Mouse (Mus musculus): ENCODE measurements at regions not wholly inside any gene's neighbourhood (a gene's known extent, or its start where the extent isn't known, plus 50 kb on each side); places are given as distances from the start of the nearest gene placed in this dataset.

- Histone ChIP-seq H3K4me3 (ENCODE audit: insufficient read depth, low read length) (no peak overlapping the region), H3K27ac (ENCODE audit: insufficient read depth, low read length) (no peak overlapping the region), H3K4me1 (ENCODE audit: control insufficient read depth, insufficient read depth, low read length) (no peaks in the 10 kb centered on the region)
- TF ChIP-seq POLR2A (IDR thresholded peaks at IDR 0.05; ENCODE audit: extremely low read depth, insufficient read depth, low read length) (no peak), CTCF (IDR thresholded peaks at IDR 0.05; ENCODE audit: extremely low read depth, insufficient read depth, low read length) (no peak)
Measured at GRCm38 (mm10) chr6:52105031-52105593, 53.0 kb downstream of the Hoxa1 start.

- H3K4me3 ChIP-seq (ENCODE audit: insufficient read depth, low read length), result no peak overlapping the region
- no peaks in the 10 kb centered on the region for H3K4me1 ChIP-seq (ENCODE audit: control insufficient read depth, insufficient read depth, low read length)
- TF ChIP-seq CTCF (IDR thresholded peaks at IDR 0.05; ENCODE audit: extremely low read depth, insufficient read depth, low read length) (no peak), POLR2A (IDR thresholded peaks at IDR 0.05; ENCODE audit: extremely low read depth, insufficient read depth, low read length) (no peak)
- no peak overlapping the region for H3K27ac ChIP-seq (ENCODE audit: insufficient read depth, low read length)
Measured at GRCm38 (mm10) chr6:52104141-52104540, 54.0 kb downstream of the Hoxa1 start.

GRCm38 (mm10) chr6:52103661-52104060 is 54.5 kb downstream of the Hoxa1 start:
- Histone ChIP-seq H3K4me3 (ENCODE audit: insufficient read depth, low read length) (no peak overlapping the region), H3K4me1 (ENCODE audit: control insufficient read depth, insufficient read depth, low read length) (no peaks in the 10 kb centered on the region), H3K27ac (ENCODE audit: insufficient read depth, low read length) (no peak overlapping the region)
- no peak for TF ChIP-seq CTCF (IDR thresholded peaks at IDR 0.05; ENCODE audit: extremely low read depth, insufficient read depth, low read length)
- no peak for TF ChIP-seq POLR2A (IDR thresholded peaks at IDR 0.05; ENCODE audit: extremely low read depth, insufficient read depth, low read length)

GRCm38 (mm10) chr6:52102699-52103098 is 55.4 kb downstream of the Hoxa1 start:
- TF ChIP-seq CTCF (IDR thresholded peaks at IDR 0.05; ENCODE audit: extremely low read depth, insufficient read depth, low read length) (no peak), POLR2A (IDR thresholded peaks at IDR 0.05; ENCODE audit: extremely low read depth, insufficient read depth, low read length) (no peak)
- no peak overlapping the region for H3K27ac ChIP-seq (ENCODE audit: insufficient read depth, low read length)

GRCm38 (mm10) chr6:52102179-52102578 is 55.9 kb downstream of the Hoxa1 start:
- TF ChIP-seq POLR2A (IDR thresholded peaks at IDR 0.05; ENCODE audit: extremely low read depth, insufficient read depth, low read length), result no peak
- TF ChIP-seq CTCF (IDR thresholded peaks at IDR 0.05; ENCODE audit: extremely low read depth, insufficient read depth, low read length), result no peak
- no peak overlapping the region for H3K4me3 ChIP-seq (ENCODE audit: insufficient read depth, low read length)
- no peak overlapping the region for H3K27ac ChIP-seq (ENCODE audit: insufficient read depth, low read length)
- no peaks in the 10 kb centered on the region for H3K4me1 ChIP-seq (ENCODE audit: control insufficient read depth, insufficient read depth, low read length)

More at GRCm38 (mm10) chr6:52102699-52103098, 55.4 kb downstream of the Hoxa1 start:
- Histone ChIP-seq H3K4me1 (ENCODE audit: control insufficient read depth, insufficient read depth, low read length) (no peaks in the 10 kb centered on the region), H3K4me3 (ENCODE audit: insufficient read depth, low read length) (no peak overlapping the region)

GRCm38 (mm10) chr6:52101209-52101608 is 56.9 kb downstream of the Hoxa1 start:
- H3K4me3 ChIP-seq (ENCODE audit: insufficient read depth, low read length), result no peak overlapping the region
- H3K27ac ChIP-seq (ENCODE audit: insufficient read depth, low read length), result no peak overlapping the region
- H3K4me1 ChIP-seq (ENCODE audit: control insufficient read depth, insufficient read depth, low read length), result no peaks in the 10 kb centered on the region
- TF ChIP-seq POLR2A (IDR thresholded peaks at IDR 0.05; ENCODE audit: extremely low read depth, insufficient read depth, low read length) (no peak), CTCF (IDR thresholded peaks at IDR 0.05; ENCODE audit: extremely low read depth, insufficient read depth, low read length) (no peak)

- no peak overlapping the region for H3K4me3 ChIP-seq (ENCODE audit: insufficient read depth, low read length)
- no peak overlapping the region for H3K27ac ChIP-seq (ENCODE audit: insufficient read depth, low read length)
- TF ChIP-seq CTCF (IDR thresholded peaks at IDR 0.05; ENCODE audit: extremely low read depth, insufficient read depth, low read length) (no peak), POLR2A (IDR thresholded peaks at IDR 0.05; ENCODE audit: extremely low read depth, insufficient read depth, low read length) (no peak)
- H3K4me1 ChIP-seq (ENCODE audit: control insufficient read depth, insufficient read depth, low read length), result no peaks in the 10 kb centered on the region
Measured at GRCm38 (mm10) chr6:52098851-52099250, 59.3 kb downstream of the Hoxa1 start.

- H3K4me3 ChIP-seq (ENCODE audit: insufficient read depth, low read length), result no peak overlapping the region
- TF ChIP-seq POLR2A (IDR thresholded peaks at IDR 0.05; ENCODE audit: extremely low read depth, insufficient read depth, low read length) (no peak), CTCF (IDR thresholded peaks at IDR 0.05; ENCODE audit: extremely low read depth, insufficient read depth, low read length) (no peak)
- H3K4me1 ChIP-seq (ENCODE audit: control insufficient read depth, insufficient read depth, low read length), result no peaks in the 10 kb centered on the region
- H3K27ac ChIP-seq (ENCODE audit: insufficient read depth, low read length), result no peak overlapping the region
Measured at GRCm38 (mm10) chr6:52095575-52095974, 62.5 kb downstream of the Hoxa1 start.

- no peak for TF ChIP-seq POLR2A (IDR thresholded peaks at IDR 0.05; ENCODE audit: extremely low read depth, insufficient read depth, low read length)
- TF ChIP-seq CTCF (IDR thresholded peaks at IDR 0.05; ENCODE audit: extremely low read depth, insufficient read depth, low read length), result no peak
- H3K4me1 ChIP-seq (ENCODE audit: control insufficient read depth, insufficient read depth, low read length), result no peaks in the 10 kb centered on the region
- H3K4me3 ChIP-seq (ENCODE audit: insufficient read depth, low read length), result no peak overlapping the region
- H3K27ac ChIP-seq (ENCODE audit: insufficient read depth, low read length), result no peak overlapping the region
Measured at GRCm38 (mm10) chr6:52091445-52091844, 66.7 kb downstream of the Hoxa1 start.

- no peak for TF ChIP-seq POLR2A (IDR thresholded peaks at IDR 0.05; ENCODE audit: extremely low read depth, insufficient read depth, low read length)
- no peak for TF ChIP-seq CTCF (IDR thresholded peaks at IDR 0.05; ENCODE audit: extremely low read depth, insufficient read depth, low read length)
- Histone ChIP-seq H3K4me1 (ENCODE audit: control insufficient read depth, insufficient read depth, low read length) (no peaks in the 10 kb centered on the region), H3K4me3 (ENCODE audit: insufficient read depth, low read length) (no peak overlapping the region), H3K27ac (ENCODE audit: insufficient read depth, low read length) (no peak overlapping the region)
Measured at GRCm38 (mm10) chr6:52085932-52086643, 72.0 kb downstream of the Hoxa1 start.
